Mouse (Mus musculus) liver, embryonic 11.5 days (tissue): Measurements from ENCODE around the gene AC161166.1. TPM values are rescaled to one million over a fixed set of nuclear protein-coding genes. Genes with fewer than 3 reads are reported as not detected.

Source experiments
- ATAC-seq: fragments of 200-750 bp; cut with Nextera tagmentation; replicated peaks from 2 replicates; pipeline ENCODE4 v1.8.0; 2017; ENCODE audit warnings: moderate number of reproducible peaks, mild to moderate bottlenecking, moderate TSS enrichment, moderate library complexity; ENCODE audit not compliant: low FRiP score
- DNase-seq: peaks from one replicate; pipeline ENCODE4 v3.0.0-alpha.2; 2017; ENCODE audit warnings: low spot score
- H3K27ac ChIP-seq: fragments of 300-500 bp; sonication (generic); 2 replicates; pipeline ENCODE4 v1.5.1; 2014; ENCODE audit warnings: mild to moderate bottlenecking, low read depth, low read length, control low read depth
- H3K27me3 ChIP-seq: fragments of 300-500 bp; sonication (generic); replicated peaks from 2 replicates; pipeline ENCODE4 v1.6.1; 2014; ENCODE audit warnings: low read length, mixed read lengths; ENCODE audit not compliant: control insufficient read depth, insufficient read depth
- H3K36me3 ChIP-seq: fragments of 300-500 bp; sonication (generic); 2 replicates; pipeline ENCODE4 v1.6.1; 2014; ENCODE audit warnings: mild to moderate bottlenecking, low read length, moderate library complexity, mixed read lengths; ENCODE audit not compliant: control insufficient read depth, insufficient read depth
- H3K4me1 ChIP-seq: fragments of 300-500 bp; sonication (generic); replicated peaks from 2 replicates; pipeline ENCODE4 v1.6.1; 2014; ENCODE audit warnings: low read length, mixed read lengths; ENCODE audit not compliant: control insufficient read depth, insufficient read depth
- H3K4me2 ChIP-seq: fragments of 300-500 bp; sonication (generic); 2 replicates; pipeline ENCODE4 v1.6.1; 2014; ENCODE audit warnings: mild to moderate bottlenecking, control low read depth, moderate library complexity
- H3K4me3 ChIP-seq: fragments of 300-500 bp; sonication (generic); 2 replicates; pipeline ENCODE4 v1.5.1; 2014; ENCODE audit warnings: low read depth, low read length, control low read depth
- H3K9ac ChIP-seq: fragments of 300-500 bp; sonication (generic); 2 replicates; pipeline ENCODE4 v1.6.1; 2014; ENCODE audit warnings: low read depth, low read length, control low read depth
- H3K9me3 ChIP-seq: fragments of 300-500 bp; sonication (generic); 2 replicates; pipeline ENCODE4 v1.6.1; 2016; ENCODE audit warnings: low read length, inconsistent platforms, mixed read lengths; ENCODE audit not compliant: control insufficient read depth
- WGBS: fragments of 180-500 bp; shearing (Covaris S2); extraction: QIAGEN DNeasy Blood & Tissue Kit; methylation state at CpG from one replicate; pipeline ENCODE4 v1.1.7; 2014; 5-methylcytosine and 5-hydroxymethylcytosine counted together
- polyA plus RNA-seq: library from polyadenylated mRNA; unstranded; fragments of >200 nt; fragmentation: Nextera tagmentation; extraction: Ambion mirVana; gene quantifications from 2 replicates; pipeline ENCODE4 v1.2.1, GENCODE M21; 2014

The AC161166.1 gene
- polyA plus RNA-seq, 1 experiment from 2014 or later = not detected

DNA sequence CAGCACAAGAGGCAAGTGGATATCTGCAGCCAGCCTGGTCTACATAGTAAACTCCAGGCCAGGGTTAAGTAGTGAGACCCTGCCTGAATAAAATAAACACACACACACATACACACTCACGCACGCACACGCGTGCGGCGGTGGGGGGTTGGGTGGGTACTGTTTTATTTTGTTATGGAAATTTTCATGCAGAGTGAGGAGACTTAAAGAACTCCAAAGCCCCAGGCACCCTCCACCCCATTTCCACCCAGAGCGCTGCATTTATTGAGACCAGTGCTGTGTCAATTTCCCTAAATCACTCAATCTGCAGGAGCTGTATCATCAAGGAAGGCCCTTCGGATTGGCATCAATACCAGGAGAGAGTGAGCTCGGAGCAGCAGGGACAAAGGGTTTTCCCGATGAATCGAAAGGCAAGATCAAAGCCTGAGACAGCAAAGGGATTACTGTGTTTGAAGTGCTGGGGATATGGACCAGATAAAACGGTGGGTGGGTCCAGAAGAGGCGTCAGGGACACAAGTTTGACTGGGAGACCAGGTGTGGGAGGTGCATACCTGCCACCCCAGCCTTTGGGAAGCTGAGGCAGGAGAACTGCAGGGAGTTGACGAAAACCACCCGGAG is 6.7 kb downstream of the AC161166.1 start:
- Histone ChIP-seq H3K9ac (no peak overlapping the region), H3K4me1 (peaks cover 26% of the 10 kb centered on the region), H3K4me2 (peak overlapping the region; percentile 91), H3K27ac (no peak overlapping the region), H3K27me3 (peaks cover 32% of the 10 kb centered on the region), H3K4me3 (no peak overlapping the region), H3K9me3 (peaks cover 4% of the 10 kb centered on the region; the same call in 1 of the 2 replicates), H3K36me3 (no peaks in the 10 kb centered on the region)
- WGBS = 34% methylated on average over 15 of the region's 15 CpGs
- DNase-seq = no peak
- no peak for ATAC-seq

DNA sequence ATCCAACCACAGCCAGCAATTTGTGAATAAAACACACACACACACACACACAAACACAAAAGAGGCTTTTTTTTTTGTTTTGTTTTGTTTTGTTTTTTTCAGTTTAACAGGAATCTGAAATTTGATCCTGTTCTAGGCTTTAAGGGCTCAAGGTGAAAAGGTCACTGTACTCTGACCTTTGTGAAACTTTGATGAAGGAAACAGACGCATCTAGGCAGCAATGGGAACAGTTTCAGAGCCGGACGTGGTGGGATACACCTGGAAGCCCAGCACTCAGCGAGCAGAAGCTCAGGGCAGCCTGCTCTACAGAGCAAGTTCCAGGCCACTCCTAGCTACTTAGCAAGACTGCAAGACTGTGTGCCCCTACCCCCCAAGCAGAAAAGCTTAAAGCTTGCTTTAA is 7.4 kb downstream of the AC161166.1 start:
- H3K27ac ChIP-seq = no peak overlapping the region
- DNase-seq = no peak
- no peak for ATAC-seq
- no peaks in the 10 kb centered on the region for H3K36me3 ChIP-seq
- WGBS = 13% methylated on average over 4 of the region's 4 CpGs
- H3K4me1 ChIP-seq = peaks cover 26% of the 10 kb centered on the region
- H3K4me2 ChIP-seq = peak overlapping the region; percentile 22; the same call in 1 of the 2 replicates
- H3K9me3 ChIP-seq = peaks cover 4% of the 10 kb centered on the region; the same call in 1 of the 2 replicates
- H3K27me3 ChIP-seq = peaks cover 39% of the 10 kb centered on the region
- no peak overlapping the region for H3K9ac ChIP-seq
- no peak overlapping the region for H3K4me3 ChIP-seq

DNA sequence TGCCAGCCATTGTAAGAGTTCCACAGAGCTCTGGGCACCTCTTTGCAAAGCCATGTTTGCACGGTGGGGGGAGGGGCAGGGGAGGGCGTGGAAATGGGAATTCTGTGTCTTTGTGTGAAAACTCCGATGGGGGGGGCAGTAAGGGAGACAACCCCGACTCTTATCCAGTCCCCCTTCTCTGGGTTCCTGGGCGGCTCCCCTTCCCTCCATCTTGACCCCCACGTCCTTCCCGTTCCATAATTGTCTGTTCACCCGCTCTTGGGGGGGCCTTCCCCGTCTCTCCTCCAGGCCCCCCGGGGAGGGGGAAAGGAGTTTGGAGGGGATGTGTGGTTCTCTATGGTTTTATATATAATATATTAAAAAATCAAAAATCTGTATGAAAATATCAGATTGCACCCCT is 8.3 kb downstream of the AC161166.1 start:
- no peak for DNase-seq
- H3K4me1 ChIP-seq = peaks cover 26% of the 10 kb centered on the region
- no peak for ATAC-seq
- H3K27ac ChIP-seq = no peak overlapping the region
- H3K27me3 ChIP-seq = peaks cover 48% of the 10 kb centered on the region
- H3K4me3 ChIP-seq = no peak overlapping the region
- peaks cover 4% of the 10 kb centered on the region; the same call in 1 of the 2 replicates for H3K9me3 ChIP-seq
- no peak overlapping the region for H3K9ac ChIP-seq
- peak overlapping the region; percentile 34 for H3K4me2 ChIP-seq
- WGBS = 19% methylated on average over 10 of the region's 10 CpGs
- H3K36me3 ChIP-seq = no peaks in the 10 kb centered on the region

DNA sequence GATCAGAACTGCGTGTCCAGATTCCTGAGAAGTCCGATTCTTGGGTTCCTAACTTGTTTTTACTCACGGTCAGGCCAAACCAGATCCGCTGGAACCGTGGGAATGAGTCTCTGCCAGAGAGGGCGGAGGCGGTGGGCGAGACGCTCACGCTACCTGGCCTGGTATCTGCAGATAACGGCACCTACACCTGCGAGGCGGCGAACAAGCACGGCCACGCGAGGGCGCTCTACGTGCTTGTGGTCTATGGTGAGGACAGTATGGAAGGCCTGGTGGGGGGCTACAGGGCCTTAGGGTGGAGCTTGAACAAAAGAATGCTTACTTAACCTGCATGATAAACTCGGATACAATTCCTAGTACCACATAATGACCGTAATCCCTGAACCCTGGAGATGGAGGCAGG is 10.8 kb downstream of the AC161166.1 start:
- Histone ChIP-seq H3K27ac (no peak overlapping the region), H3K9me3 (peaks cover 4% of the 10 kb centered on the region; the same call in 1 of the 2 replicates), H3K4me2 (no peak overlapping the region), H3K4me3 (no peak overlapping the region), H3K4me1 (peaks cover 16% of the 10 kb centered on the region), H3K27me3 (peaks cover 59% of the 10 kb centered on the region), H3K9ac (no peak overlapping the region), H3K36me3 (no peaks in the 10 kb centered on the region)
- WGBS = 30% methylated on average over 21 of the region's 21 CpGs
- ATAC-seq (no peak), DNase-seq (no peak)

DNA sequence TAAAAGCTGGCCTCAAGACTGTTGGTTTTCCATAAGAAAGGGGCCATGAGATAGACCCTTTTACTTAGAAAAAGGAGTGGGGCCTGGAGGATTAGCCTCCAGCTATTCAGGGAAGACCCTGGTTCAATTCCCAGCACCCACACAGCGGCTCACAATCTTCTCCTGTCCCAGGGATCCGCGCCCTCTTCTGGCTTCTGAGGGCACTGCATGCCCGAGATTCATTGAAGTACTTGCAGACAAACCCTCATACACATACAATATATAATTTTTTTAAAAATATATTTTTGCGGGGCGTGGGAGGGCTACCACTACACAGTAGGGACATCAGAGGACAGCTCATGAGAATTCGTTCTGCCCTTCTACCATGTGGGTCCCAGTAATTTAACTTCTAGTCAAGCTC is 11.3 kb downstream of the AC161166.1 start:
- WGBS = 23% methylated on average over 7 of the region's 7 CpGs
- H3K9me3 ChIP-seq = peaks cover 4% of the 10 kb centered on the region; the same call in 1 of the 2 replicates
- no peak overlapping the region for H3K4me2 ChIP-seq
- no peaks in the 10 kb centered on the region for H3K36me3 ChIP-seq
- peak; percentile 49 for DNase-seq
- no peak overlapping the region for H3K4me3 ChIP-seq
- ATAC-seq = no peak
- no peak overlapping the region for H3K27ac ChIP-seq
- H3K9ac ChIP-seq = no peak overlapping the region
- peaks cover 11% of the 10 kb centered on the region for H3K4me1 ChIP-seq
- H3K27me3 ChIP-seq = peaks cover 59% of the 10 kb centered on the region

DNA sequence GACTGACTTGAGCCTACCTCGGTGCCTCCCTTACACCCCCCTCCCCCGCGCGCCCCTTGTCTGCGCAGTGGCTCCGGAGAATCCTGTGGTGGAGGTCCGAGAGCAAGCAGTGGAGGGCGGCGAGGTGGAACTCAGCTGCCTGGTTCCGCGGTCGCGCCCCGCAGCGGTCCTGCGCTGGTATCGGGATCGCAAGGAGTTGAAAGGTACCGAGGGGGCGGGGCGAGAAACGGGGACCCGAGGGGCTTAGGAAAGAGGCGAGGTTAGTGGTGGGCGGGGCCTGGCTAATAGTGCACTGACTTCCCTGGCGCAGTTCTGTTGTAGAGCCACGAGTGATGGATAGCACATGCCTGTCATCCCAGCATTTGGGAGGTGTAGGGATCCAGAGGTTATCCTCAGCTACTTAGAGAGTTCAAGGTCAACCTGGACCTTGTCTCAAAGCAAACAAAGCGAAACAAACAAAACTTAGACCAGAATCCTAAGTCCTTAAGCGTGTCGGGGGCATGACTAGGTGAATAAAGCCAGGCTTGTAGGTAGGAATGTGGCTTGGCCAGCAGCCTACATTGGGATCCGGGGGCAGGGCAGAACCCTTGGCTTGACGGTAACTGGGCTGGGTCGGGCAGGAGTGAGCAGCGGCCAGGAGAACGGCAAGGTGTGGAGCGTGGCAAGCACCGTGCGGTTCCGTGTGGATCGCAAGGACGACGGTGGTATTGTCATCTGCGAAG is 12.2 kb downstream of the AC161166.1 start:
- Histone ChIP-seq H3K27ac (no peak overlapping the region), H3K36me3 (no peaks in the 10 kb centered on the region), H3K9me3 (peaks cover 4% of the 10 kb centered on the region; the same call in 1 of the 2 replicates), H3K4me2 (peak overlapping the region; percentile 55), H3K4me3 (peak overlapping the region; percentile 36), H3K9ac (no peak overlapping the region), H3K27me3 (peaks cover 59% of the 10 kb centered on the region), H3K4me1 (peaks cover 7% of the 10 kb centered on the region)
- no peak for ATAC-seq
- 12% methylated on average over 43 of the region's 43 CpGs for WGBS
- DNase-seq = no peak

DNA sequence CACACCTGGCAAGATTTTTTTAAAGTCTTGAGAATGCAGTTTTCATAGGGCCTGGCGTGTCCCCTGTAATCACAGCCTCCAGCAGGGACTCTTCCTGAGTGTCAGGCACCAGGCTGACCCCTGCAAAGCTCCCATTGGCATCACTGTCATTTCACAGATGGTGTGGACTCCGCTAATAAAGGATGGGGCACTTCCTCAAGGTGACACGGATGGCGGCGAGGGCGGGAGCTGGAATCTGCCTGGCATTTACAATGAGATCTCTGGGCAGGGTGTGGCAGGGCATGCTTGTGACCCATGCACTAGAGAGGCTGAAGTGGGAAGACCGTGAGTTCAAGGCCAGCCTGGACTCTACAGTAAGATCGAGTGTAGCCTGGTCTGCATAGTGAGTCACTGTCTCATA is 24.0 kb downstream of the AC161166.1 start:
- ATAC-seq = no peak
- Histone ChIP-seq H3K4me3 (no peak overlapping the region), H3K9ac (no peak overlapping the region), H3K36me3 (no peaks in the 10 kb centered on the region), H3K27me3 (peaks cover 21% of the 10 kb centered on the region), H3K27ac (no peak overlapping the region), H3K9me3 (no peaks in the 10 kb centered on the region), H3K4me2 (no peak overlapping the region), H3K4me1 (no peaks in the 10 kb centered on the region)
- DNase-seq = no peak
- WGBS = 80% methylated on average over 8 of the region's 8 CpGs

DNA sequence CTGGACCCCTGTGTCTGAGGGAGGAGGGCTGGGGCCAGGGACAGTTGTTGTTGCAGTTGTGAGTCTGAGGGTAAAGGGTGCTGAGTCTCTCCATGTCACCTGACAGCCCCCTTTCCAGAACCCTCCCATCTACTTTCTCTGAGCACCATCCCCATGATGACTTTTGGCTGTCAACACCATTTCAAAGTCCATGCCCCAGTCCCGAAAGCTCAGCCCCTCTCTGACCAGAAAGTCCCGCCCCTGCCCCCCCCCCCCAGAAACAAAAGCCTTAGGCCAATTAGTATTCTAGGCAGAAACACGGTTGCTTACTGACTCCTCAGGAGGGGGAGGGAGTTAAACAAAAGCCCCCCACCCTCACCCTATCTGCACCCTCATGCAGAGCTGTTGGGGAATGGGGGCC is 24.9 kb downstream of the AC161166.1 start:
- H3K27ac ChIP-seq = no peak overlapping the region
- no peaks in the 10 kb centered on the region for H3K9me3 ChIP-seq
- no peaks in the 10 kb centered on the region for H3K36me3 ChIP-seq
- H3K9ac ChIP-seq = no peak overlapping the region
- peaks cover 30% of the 10 kb centered on the region for H3K27me3 ChIP-seq
- WGBS = 30% methylated on average over 3 of the region's 3 CpGs
- no peak overlapping the region for H3K4me2 ChIP-seq
- DNase-seq (no peak), ATAC-seq (no peak)
- H3K4me1 ChIP-seq = no peaks in the 10 kb centered on the region
- H3K4me3 ChIP-seq = no peak overlapping the region
